Mouse (Mus musculus) heart, embryonic 11.5 days (tissue): Measurements from ENCODE around the gene Sec24c. TPM values are rescaled to one million over a fixed set of nuclear protein-coding genes. Genes with fewer than 3 reads are reported as not detected.

Source experiments
- ATAC-seq: fragments of 200-750 bp; cut with Nextera tagmentation; replicated peaks from 2 replicates; pipeline ENCODE4 v1.8.0; 2017; ENCODE audit warnings: moderate library complexity; ENCODE audit not compliant: insufficient number of reproducible peaks, low FRiP score, low TSS enrichment
- H3K27ac ChIP-seq: fragments of 300-500 bp; sonication (generic); 2 replicates; pipeline ENCODE4 v1.5.1; 2014; ENCODE audit warnings: mild to moderate bottlenecking, low read depth, low read length
- H3K27me3 ChIP-seq: fragments of 300-500 bp; sonication (generic); 2 replicates; pipeline ENCODE4 v1.6.1; 2014; ENCODE audit warnings: mild to moderate bottlenecking, low read length, mixed read lengths; ENCODE audit not compliant: control insufficient read depth, insufficient read depth
- H3K36me3 ChIP-seq: fragments of 300-500 bp; sonication (generic); 2 replicates; pipeline ENCODE4 v1.6.1; 2014; ENCODE audit warnings: mild to moderate bottlenecking, low read length, moderate library complexity, mixed read lengths; ENCODE audit not compliant: control insufficient read depth, insufficient read depth
- H3K4me1 ChIP-seq: fragments of 300-500 bp; sonication (generic); 2 replicates; pipeline ENCODE4 v1.6.1; 2014; ENCODE audit warnings: low read length; ENCODE audit not compliant: control insufficient read depth, insufficient read depth
- H3K4me2 ChIP-seq: fragments of 300-500 bp; sonication (generic); 2 replicates; pipeline ENCODE4 v1.6.1; 2014; ENCODE audit warnings: mild to moderate bottlenecking, moderate library complexity
- H3K4me3 ChIP-seq: fragments of 300-500 bp; sonication (generic); 2 replicates; pipeline ENCODE4 v1.5.1; 2014; ENCODE audit warnings: low read depth, low read length
- H3K9ac ChIP-seq: fragments of 300-500 bp; sonication (generic); 2 replicates; pipeline ENCODE4 v1.6.1; 2014; ENCODE audit warnings: mild to moderate bottlenecking, low read depth, low read length, moderate library complexity
- H3K9me3 ChIP-seq: fragments of 300-500 bp; sonication (generic); replicated peaks from 2 replicates; pipeline ENCODE4 v1.6.1; 2016; ENCODE audit warnings: low read length; ENCODE audit not compliant: control insufficient read depth
- WGBS: fragments of 180-500 bp; shearing (Covaris S2); extraction: QIAGEN DNeasy Blood & Tissue Kit; methylation state at CpG from one replicate; pipeline ENCODE4 v1.1.7; 2014; ENCODE audit not compliant: insufficient replicate concordance; 5-methylcytosine and 5-hydroxymethylcytosine counted together
- polyA plus RNA-seq: library from polyadenylated mRNA; unstranded; fragments of >200 nt; fragmentation: Nextera tagmentation; extraction: Ambion mirVana; gene quantifications from 2 replicates; pipeline ENCODE4 v1.2.1, GENCODE M21; 2014

Gene Sec24c
- polyA plus RNA-seq, 1 experiment from 2014 or later, result 78.1 TPM

DNA sequence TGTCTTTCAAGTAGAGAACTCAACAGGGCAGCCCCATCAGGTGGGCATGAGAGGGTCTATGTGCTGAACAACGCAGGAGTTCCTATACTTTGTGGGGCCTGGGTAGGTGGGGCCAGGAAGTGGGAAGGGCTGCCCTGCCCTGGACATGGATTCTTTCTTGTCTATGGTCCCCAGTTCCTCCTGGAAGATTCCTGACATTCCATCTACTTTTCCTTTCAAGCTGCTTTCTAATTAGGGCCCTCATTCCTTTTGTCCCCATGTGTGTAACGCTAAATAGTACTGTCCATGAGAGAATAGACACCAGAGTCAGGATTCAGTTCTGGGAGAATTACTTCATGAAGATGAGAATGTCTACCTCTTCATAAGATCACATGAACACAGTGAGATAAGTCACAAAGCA lies 10.5 kb upstream of the Sec24c start:
- peaks cover 27% of the 10 kb centered on the region for H3K4me1 ChIP-seq
- H3K9me3 ChIP-seq, result no peaks in the 10 kb centered on the region
- no peaks in the 10 kb centered on the region for H3K36me3 ChIP-seq
- ATAC-seq, result no peak
- WGBS, result 18% methylated on average over 2 of the region's 2 CpGs
- no peaks in the 10 kb centered on the region for H3K27me3 ChIP-seq
- peak overlapping the region; percentile 87 for H3K9ac ChIP-seq
- peak overlapping the region; percentile 52 for H3K4me3 ChIP-seq
- H3K4me2 ChIP-seq, result peak overlapping the region; percentile 92
- peak overlapping the region; percentile 97 for H3K27ac ChIP-seq

DNA sequence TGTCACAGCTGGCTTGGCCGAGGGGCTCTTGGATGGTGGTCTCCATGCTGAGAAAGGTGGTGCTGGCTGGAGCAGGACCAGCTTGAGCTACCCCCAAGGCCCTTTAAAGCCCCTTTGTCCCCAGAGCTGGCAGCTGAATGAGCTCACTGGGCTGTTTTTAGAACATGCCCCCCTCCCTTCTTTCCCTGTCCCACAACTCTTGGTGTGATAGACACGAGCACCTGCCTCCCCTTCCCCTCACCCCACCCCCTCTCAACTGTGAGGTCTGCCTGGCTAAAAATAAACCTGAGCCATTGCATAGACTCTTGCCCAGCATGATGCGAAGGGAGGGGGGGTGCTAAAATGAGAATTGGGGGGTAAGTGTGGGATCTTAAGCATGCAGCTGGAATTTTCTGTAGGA lies 9.7 kb upstream of the Sec24c start:
- 21% methylated on average over 3 of the region's 3 CpGs for WGBS
- no peaks in the 10 kb centered on the region for H3K36me3 ChIP-seq
- H3K4me3 ChIP-seq, result peak overlapping the region; percentile 52
- H3K27me3 ChIP-seq, result no peaks in the 10 kb centered on the region
- peak overlapping the region; percentile 87 for H3K9ac ChIP-seq
- H3K4me1 ChIP-seq, result peaks cover 31% of the 10 kb centered on the region
- peak overlapping the region; percentile 92 for H3K4me2 ChIP-seq
- no peaks in the 10 kb centered on the region for H3K9me3 ChIP-seq
- peak overlapping the region; percentile 97 for H3K27ac ChIP-seq
- ATAC-seq, result peak; percentile 29; the same call in 1 of the 2 replicates

GRCm38 (mm10) chr14:20667469-20667868 lies 6.6 kb upstream of the Sec24c start:
- H3K9me3 ChIP-seq, result no peaks in the 10 kb centered on the region
- peaks cover 17% of the 10 kb centered on the region for H3K4me1 ChIP-seq
- no peaks in the 10 kb centered on the region for H3K36me3 ChIP-seq
- H3K4me2 ChIP-seq, result peak overlapping the region; percentile 57
- no peak for ATAC-seq
- H3K4me3 ChIP-seq, result peak overlapping the region; percentile 34
- no peaks in the 10 kb centered on the region for H3K27me3 ChIP-seq
- H3K27ac ChIP-seq, result peak overlapping the region; percentile 73
- peak overlapping the region; percentile 65 for H3K9ac ChIP-seq
- 56% methylated on average over 1 of the region's 1 CpGs for WGBS

- H3K27ac ChIP-seq, result peak within 1 kb of the TSS; percentile 73
- H3K9me3 ChIP-seq, result no peaks in the 10 kb centered on the region; the same call in 1 of the 2 replicates
- H3K36me3 ChIP-seq, result no peaks in the 10 kb centered on the region
- H3K4me3 ChIP-seq, result peak within 1 kb of the TSS; percentile 34
- peak within 1 kb of the TSS; percentile 57 for H3K4me2 ChIP-seq
- ATAC-seq, result peak; percentile 39; the same call in 1 of the 2 replicates
- H3K4me1 ChIP-seq, result peaks cover 17% of the 10 kb centered on the region
- H3K9ac ChIP-seq, result peak within 1 kb of the TSS; percentile 65
- 54% methylated on average over 8 of the region's 8 CpGs for WGBS
- no peaks in the 10 kb centered on the region for H3K27me3 ChIP-seq
Measured at GRCm38 (mm10) chr14:20668154-20668810, 5.8 kb upstream of the Sec24c start, which contains the start of gene Synpo2l. Gene Synpo2l (minus strand): TSS chr14:20668354.

DNA sequence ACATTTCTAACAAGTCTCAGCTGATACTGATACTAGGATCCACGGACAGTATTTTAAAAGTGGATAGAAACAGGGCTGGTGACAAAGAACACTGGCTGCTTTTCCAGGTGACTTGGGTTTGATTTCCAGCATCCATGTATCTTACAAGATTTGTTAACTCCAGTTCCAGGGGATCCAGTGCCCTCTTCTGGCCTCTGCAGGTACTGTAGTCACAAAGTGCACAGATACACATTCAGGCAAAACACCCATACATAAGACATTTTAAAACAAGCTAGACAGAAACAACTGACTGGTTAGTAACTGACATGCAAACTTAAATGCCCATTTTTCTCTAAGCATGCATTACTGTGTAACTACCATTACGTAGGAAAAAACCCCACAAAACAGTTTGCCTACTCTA lies 1.1 kb upstream of the Sec24c start:
- Histone ChIP-seq H3K4me3 (no peak overlapping the region), H3K27ac (no peak overlapping the region), H3K9me3 (no peaks in the 10 kb centered on the region; the same call in 1 of the 2 replicates), H3K36me3 (peaks cover 13% of the 10 kb centered on the region), H3K4me2 (no peak overlapping the region), H3K9ac (no peak overlapping the region), H3K27me3 (no peaks in the 10 kb centered on the region), H3K4me1 (peaks cover 14% of the 10 kb centered on the region)
- no peak for ATAC-seq
- WGBS, result 82% methylated on average over 2 of the region's 2 CpGs

- H3K27ac ChIP-seq, result peak overlapping the region; percentile 97
- H3K9ac ChIP-seq, result peak overlapping the region; percentile 67
- no peaks in the 10 kb centered on the region for H3K27me3 ChIP-seq
- no peaks in the 10 kb centered on the region; the same call in 1 of the 2 replicates for H3K9me3 ChIP-seq
- WGBS, result 9% methylated on average over 13 of the region's 13 CpGs
- H3K4me2 ChIP-seq, result peak overlapping the region; percentile 81
- H3K36me3 ChIP-seq, result peaks cover 18% of the 10 kb centered on the region
- H3K4me3 ChIP-seq, result peak overlapping the region; percentile 81
- H3K4me1 ChIP-seq, result peaks cover 13% of the 10 kb centered on the region
- peak; percentile 55 for ATAC-seq
Measured at GRCm38 (mm10) chr14:20673735-20674063, 409 bp upstream of the Sec24c start.

GRCm38 (mm10) chr14:20677906-20678305 lies 3.8 kb downstream of the Sec24c start:
- ATAC-seq, result no peak
- WGBS, result 89% methylated on average over 4 of the region's 4 CpGs
- H3K4me1 ChIP-seq, result peaks cover 13% of the 10 kb centered on the region
- no peaks in the 10 kb centered on the region for H3K9me3 ChIP-seq
- H3K4me3 ChIP-seq, result no peak overlapping the region
- peaks cover 47% of the 10 kb centered on the region for H3K36me3 ChIP-seq
- H3K9ac ChIP-seq, result no peak overlapping the region
- no peak overlapping the region for H3K4me2 ChIP-seq
- no peak overlapping the region for H3K27ac ChIP-seq
- no peaks in the 10 kb centered on the region for H3K27me3 ChIP-seq

DNA sequence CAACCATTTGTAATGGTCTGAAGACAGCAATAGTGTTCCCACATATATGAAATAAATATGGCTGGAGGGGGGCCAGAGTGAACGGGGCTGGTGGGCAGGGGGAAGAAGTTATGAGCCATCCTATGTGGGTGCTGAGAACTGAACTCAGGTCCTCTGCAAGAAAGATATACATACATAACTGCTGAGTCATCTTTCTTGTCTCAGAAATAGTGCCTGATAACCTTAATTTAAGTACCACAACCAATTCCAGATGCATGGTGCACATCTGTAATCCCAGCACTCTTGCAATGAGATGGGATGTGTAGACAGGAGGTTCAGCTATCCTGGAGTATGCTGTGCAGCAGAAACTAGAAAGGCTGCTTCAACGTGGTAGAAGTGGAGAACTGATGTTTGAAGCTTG lies 7.6 kb downstream of the Sec24c start:
- H3K9ac ChIP-seq, result no peak overlapping the region
- 91% methylated on average over 2 of the region's 2 CpGs for WGBS
- H3K27ac ChIP-seq, result no peak overlapping the region
- no peaks in the 10 kb centered on the region for H3K27me3 ChIP-seq
- H3K9me3 ChIP-seq, result no peaks in the 10 kb centered on the region
- H3K4me3 ChIP-seq, result no peak overlapping the region
- H3K36me3 ChIP-seq, result peaks cover 75% of the 10 kb centered on the region
- H3K4me2 ChIP-seq, result no peak overlapping the region
- H3K4me1 ChIP-seq, result peaks cover 4% of the 10 kb centered on the region; the same call in 1 of the 2 replicates
- no peak for ATAC-seq

DNA sequence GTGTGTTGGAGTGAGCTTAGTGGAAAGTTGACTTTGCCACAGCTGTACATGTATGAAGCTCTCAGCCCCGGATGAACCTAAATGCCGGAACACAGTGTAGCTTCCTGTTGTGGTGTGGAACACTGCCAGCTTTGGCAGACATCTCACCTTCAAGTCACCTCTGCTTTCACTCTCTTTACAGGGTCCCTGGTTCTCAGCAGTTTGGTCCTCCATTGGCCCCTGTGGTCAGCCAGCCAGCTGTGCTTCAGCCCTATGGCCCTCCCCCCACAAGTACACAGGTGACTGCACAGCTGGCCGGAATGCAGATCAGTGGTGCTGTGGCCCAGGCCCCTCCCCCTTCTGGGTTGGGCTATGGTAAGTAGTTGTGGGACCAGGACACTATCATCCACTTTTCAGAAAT lies 8.4 kb downstream of the Sec24c start:
- ATAC-seq, result 0 out of 2 replicates have a peak, but pooled peaks have one; percentile 61
- WGBS, result 73% methylated on average over 3 of the region's 3 CpGs
- H3K27ac ChIP-seq, result no peak overlapping the region
- H3K4me2 ChIP-seq, result no peak overlapping the region
- no peaks in the 10 kb centered on the region for H3K9me3 ChIP-seq
- H3K4me3 ChIP-seq, result no peak overlapping the region
- H3K9ac ChIP-seq, result no peak overlapping the region
- H3K27me3 ChIP-seq, result no peaks in the 10 kb centered on the region
- H3K36me3 ChIP-seq, result peaks cover 76% of the 10 kb centered on the region
- peaks cover 4% of the 10 kb centered on the region; the same call in 1 of the 2 replicates for H3K4me1 ChIP-seq
